Mouse (Mus musculus) thymus, postnatal 36 days (tissue): Measurements from ENCODE around the gene Ntrk2.

Source experiments
- DNase-seq, 2 experiments: peaks; one replicate each; pipeline ENCODE4 v3.0.0; 2022; ENCODE audit warnings: mixed read lengths in 2 of 2

Gene Ntrk2

DNA sequence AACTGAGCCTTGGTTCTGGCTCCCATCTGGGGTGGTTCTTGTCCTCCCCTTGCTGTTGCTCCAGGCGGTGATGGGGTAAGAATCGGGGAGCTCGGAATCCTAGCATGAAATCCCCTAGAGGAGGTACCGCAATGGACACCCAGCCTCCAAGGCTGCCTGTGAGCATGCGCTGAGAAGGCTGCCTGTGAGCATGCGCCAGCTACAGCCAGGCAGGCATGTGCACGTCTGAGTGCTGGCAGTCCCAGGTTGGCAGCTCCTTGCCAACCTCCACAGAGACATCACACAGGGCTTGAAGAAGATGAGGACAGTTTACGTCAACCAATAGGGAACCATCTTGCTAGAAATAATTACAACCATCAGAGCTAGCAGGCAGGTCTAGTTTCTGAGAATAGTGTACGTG is 37.5 kb downstream of the Ntrk2 start:
- DNase-seq, result no peak

- DNase-seq, result no peak
Observed at GRCm38 (mm10) chr13:58848578-58848977, 42.2 kb downstream of the Ntrk2 start.

DNA sequence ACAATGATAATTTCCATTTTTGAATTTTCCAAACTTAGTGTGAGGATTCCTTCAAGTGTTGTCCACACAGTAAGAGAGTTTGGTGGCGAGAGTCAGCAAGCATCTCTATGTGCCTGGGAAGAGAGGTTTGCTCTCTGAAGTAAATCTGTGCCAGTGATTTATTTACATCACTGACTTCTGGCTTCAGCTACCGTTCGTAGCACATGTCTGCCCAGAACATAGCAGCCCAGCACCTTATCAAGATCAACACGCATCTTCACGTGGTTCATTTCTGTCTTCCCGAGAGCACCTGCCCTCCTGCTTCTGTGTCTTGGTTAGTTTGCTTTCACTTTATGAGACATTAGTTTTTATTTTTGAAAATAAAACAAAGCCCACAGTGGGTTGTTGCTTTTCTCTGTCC is 47.3 kb downstream of the Ntrk2 start:
- no peak for DNase-seq

GRCm38 (mm10) chr13:58866239-58866638 is 59.9 kb downstream of the Ntrk2 start:
- DNase-seq, result no peak

GRCm38 (mm10) chr13:58866776-58867435 is 60.5 kb downstream of the Ntrk2 start:
- DNase-seq, result no peak

- no peak for DNase-seq
Observed at GRCm38 (mm10) chr13:58882468-58882867, 76.1 kb downstream of the Ntrk2 start.

DNA sequence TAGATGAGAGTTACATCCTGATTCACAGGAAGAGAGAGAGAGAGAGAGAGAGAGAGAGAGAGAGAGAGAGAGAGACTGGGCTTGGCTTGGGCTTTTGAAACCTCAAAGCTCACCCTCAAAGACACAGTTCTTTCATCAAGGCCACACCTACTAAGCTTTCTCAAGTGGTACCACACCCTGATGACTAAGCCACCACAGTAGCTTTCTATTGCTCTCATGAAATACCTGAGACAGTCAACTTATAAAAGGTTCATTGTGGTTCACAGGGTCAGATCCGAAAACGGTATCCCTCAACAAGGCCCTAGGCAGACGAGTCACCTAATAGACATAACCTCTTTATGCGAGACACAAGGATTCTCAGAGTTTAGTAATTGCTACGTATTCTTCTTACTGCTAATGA is 76.5 kb downstream of the Ntrk2 start:
- DNase-seq, result no peak

DNA sequence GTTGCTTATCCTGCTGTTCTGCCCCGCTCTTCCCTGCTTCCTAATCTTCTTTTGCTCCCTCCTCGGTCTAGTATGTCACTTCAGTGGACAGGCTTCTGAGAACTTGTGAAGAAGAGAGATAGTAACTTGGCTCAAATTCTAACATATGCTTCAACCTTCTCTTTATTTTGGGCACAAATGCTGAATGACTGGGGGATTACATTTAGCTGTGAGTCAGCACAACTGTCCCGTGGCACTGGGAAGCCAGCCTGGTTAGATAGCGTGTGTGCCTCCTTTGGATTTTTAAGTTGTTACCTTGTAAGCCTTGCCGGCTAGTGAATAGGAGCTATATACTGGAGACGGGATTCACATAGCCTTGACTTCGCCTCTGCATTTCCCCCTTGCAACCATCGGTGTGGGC is 79.7 kb downstream of the Ntrk2 start:
- DNase-seq, result no peak

- DNase-seq, result no peak
Observed at GRCm38 (mm10) chr13:58896254-58896910, 90.0 kb downstream of the Ntrk2 start.

DNA sequence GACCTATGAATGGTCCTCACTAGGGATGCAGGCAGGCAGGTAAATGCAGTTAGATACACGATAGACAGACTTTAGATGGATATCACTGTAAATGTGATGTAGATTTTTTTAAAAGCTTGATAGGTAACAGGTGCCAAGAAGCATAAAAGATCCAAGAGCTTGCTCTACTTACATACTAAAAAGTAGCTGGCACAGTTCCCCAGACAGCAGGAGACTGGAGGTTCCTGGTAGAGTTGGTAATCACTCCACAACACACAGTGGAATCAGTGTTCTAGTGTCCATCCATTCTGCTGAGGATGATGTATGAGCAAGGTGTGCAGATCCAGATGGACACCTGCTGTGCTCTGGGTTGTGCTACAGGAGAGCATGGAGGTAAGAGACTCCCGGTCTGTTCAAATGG is 93.0 kb downstream of the Ntrk2 start:
- no peak for DNase-seq

GRCm38 (mm10) chr13:58902313-58902712 is 95.9 kb downstream of the Ntrk2 start:
- no peak for DNase-seq

GRCm38 (mm10) chr13:58904742-58905735 is 98.7 kb downstream of the Ntrk2 start:
- DNase-seq, result no peak

GRCm38 (mm10) chr13:58911936-58912335 is 105.6 kb downstream of the Ntrk2 start:
- DNase-seq, result no peak

DNA sequence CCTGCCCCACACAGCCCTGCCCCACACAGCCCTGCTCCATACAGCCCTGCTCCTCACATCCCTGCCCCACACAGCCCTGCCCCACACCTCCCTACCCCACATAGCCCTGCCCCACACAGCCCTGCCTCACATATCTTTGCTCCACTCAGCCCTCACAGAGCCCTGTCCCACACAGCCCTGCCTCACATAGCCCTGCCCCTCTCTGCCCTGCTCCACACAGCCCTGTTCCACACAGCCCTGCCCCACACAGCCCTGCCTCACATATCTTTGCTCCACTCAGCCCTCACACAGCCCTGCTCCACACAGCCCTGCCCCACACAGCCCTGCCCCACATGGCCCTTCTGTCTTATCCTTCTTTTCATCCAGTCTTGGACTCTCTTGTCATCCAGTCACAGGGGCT is 106.2 kb downstream of the Ntrk2 start:
- DNase-seq, result no peak

DNA sequence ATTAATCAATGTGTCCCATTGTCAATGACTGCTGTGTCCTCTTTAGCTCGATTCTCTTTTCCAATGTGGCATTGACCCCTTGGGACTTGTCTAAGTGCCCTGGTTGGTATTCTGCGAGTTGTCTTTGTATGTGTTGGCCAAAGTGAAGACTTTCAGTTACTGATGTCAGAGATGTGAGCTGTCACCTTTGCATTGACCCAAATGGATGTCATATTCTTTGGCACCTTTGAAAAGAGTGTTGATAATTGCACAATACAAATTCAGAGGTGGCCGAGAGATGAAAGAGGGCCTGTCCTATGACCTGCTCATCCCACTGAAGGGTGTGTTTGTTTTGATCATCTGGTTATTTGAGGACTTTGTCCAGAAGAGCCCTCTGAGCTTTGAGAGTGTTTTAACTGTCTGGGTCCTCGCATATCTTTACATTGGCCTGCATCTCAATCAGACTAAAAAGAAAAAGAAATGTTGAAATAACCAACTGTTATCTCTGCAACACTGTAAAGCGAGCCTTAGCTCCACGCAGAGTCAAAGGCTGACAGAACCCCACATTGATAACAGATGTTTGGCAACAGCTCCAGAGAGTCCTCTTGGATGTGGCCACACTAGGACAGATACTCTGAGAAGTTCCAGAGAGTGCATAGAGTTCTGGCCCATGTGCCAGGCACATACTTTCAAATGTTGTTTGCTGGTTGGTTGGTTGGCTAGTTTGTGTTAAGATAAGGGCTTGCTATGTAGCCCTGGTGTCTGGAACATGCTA is 107.9 kb downstream of the Ntrk2 start:
- DNase-seq, result no peak

GRCm38 (mm10) chr13:58916348-58916747 is 110.0 kb downstream of the Ntrk2 start:
- DNase-seq, result no peak

- DNase-seq, result no peak
Observed at GRCm38 (mm10) chr13:58920241-58920640, 113.9 kb downstream of the Ntrk2 start.

GRCm38 (mm10) chr13:58921255-58921654 is 114.9 kb downstream of the Ntrk2 start:
- no peak for DNase-seq

GRCm38 (mm10) chr13:58921705-58922104 is 115.3 kb downstream of the Ntrk2 start:
- DNase-seq, result no peak

- DNase-seq, result no peak
Observed at GRCm38 (mm10) chr13:58922174-58922573, 115.8 kb downstream of the Ntrk2 start.

- no peak for DNase-seq
Observed at GRCm38 (mm10) chr13:58923496-58923895, 117.1 kb downstream of the Ntrk2 start.

DNA sequence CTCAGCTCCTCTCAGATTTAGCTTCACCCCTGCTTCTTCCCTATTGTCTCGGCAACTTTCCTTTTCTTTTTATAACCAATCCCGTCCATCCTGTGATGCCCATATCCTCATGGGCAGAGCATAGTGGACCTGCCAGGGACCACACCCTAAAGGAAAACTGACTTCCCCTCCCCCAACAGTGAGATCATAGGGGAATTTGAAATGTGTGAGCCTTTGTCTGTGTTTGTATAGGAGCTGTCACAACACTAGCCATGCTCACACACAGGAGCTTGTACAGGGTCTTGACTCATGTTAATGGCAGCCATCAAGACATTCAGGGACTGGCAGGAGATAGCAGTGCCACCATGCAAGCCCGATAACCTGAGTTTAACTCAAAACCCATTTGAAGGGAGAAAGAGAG is 118.1 kb downstream of the Ntrk2 start:
- DNase-seq, result no peak

GRCm38 (mm10) chr13:58927186-58927585 is 120.8 kb downstream of the Ntrk2 start:
- no peak for DNase-seq
